Mouse (Mus musculus) CH12.LX (cell line): ENCODE measurements around the gene Slc25a41. TPM values are rescaled to one million over a fixed set of nuclear protein-coding genes. Genes with fewer than 3 reads are reported as not detected.
A peak's percentile ranks its signal among the peaks of the same experiment; 100 is the strongest.

Source experiments
- DNase-seq: peaks from one replicate; pipeline ENCODE4 v3.0.0-alpha.2; 2013; ENCODE audit errors: extremely low read depth
- H3K27ac ChIP-seq: 2 replicates; pipeline ENCODE4 v1.5.1; 2012; ENCODE audit warnings: low read depth, mild to moderate bottlenecking, control low read depth, moderate library complexity; ENCODE audit not compliant: insufficient read depth
- H3K27me3 ChIP-seq: replicated peaks from 2 replicates; pipeline ENCODE3; 2012; ENCODE audit warnings: inconsistent platforms
- H3K36me3 ChIP-seq, 2 experiments: replicated peaks in 1 of 2; 2 replicates each; pipeline versions ENCODE3 to v1.6.1; 2012; ENCODE audit warnings: inconsistent platforms in 1 of 2, low read length in 1 of 2, mild to moderate bottlenecking in 1 of 2, mixed read lengths in 1 of 2, moderate library complexity in 1 of 2; ENCODE audit not compliant: control insufficient read depth in 1 of 2, insufficient read depth in 1 of 2
- H3K4me1 ChIP-seq, 2 experiments: 2 replicates each; pipeline ENCODE4 v1.6.1; 2012; ENCODE audit warnings: inconsistent platforms in 1 of 2, moderate library complexity in 1 of 2; ENCODE audit not compliant: insufficient read depth in 2 of 2, control insufficient read depth in 1 of 2
- H3K4me2 ChIP-seq: 2 replicates; pipeline ENCODE4 v1.6.1; 2012; ENCODE audit warnings: low read depth, mild to moderate bottlenecking, control low read depth; ENCODE audit not compliant: poor library complexity, insufficient read depth, severe bottlenecking
- H3K4me3 ChIP-seq, 3 experiments: fragments of 150-350 bp in 1 of 3; sonication (generic) in 1 of 3; replicated peaks in 1 of 3; 2 replicates each; pipeline versions ENCODE3 to v1.5.1; 2011 to 2012; ENCODE audit warnings: low read depth in 2 of 3, low read length in 2 of 3, mild to moderate bottlenecking in 2 of 3, moderate library complexity in 2 of 3, control low read depth in 1 of 3, improper control_type of control experiment in 1 of 3, inconsistent platforms in 1 of 3, mixed read lengths in 1 of 3; ENCODE audit not compliant: poor library complexity in 1 of 3
- H3K79me2 ChIP-seq: replicated peaks from 2 replicates; pipeline ENCODE4 v1.6.1; 2012; ENCODE audit warnings: mild to moderate bottlenecking, moderate library complexity; ENCODE audit not compliant: control insufficient read depth, poor library complexity, insufficient read depth, severe bottlenecking; ENCODE audit errors: extremely low read depth
- H3K9ac ChIP-seq: 2 replicates; pipeline ENCODE4 v1.6.1; 2012; ENCODE audit warnings: low read depth, mild to moderate bottlenecking, control low read depth, moderate library complexity; ENCODE audit not compliant: insufficient read depth
- H3K9me3 ChIP-seq: replicated peaks from 2 replicates; pipeline ENCODE3; 2012; ENCODE audit warnings: low read length, inconsistent platforms, mixed read lengths
- CTCF ChIP-seq, 2 experiments: IDR thresholded peaks in 1 of 2; conservative IDR thresholded peaks in 1 of 2; 2 replicates each; pipeline ENCODE4 v1.5.1; 2011 to 2012; ENCODE audit warnings: low read depth in 2 of 2, low read length in 2 of 2, improper control_type of control experiment in 1 of 2, inconsistent platforms in 1 of 2, mild to moderate bottlenecking in 1 of 2, moderate library complexity in 1 of 2
- E2F4 ChIP-seq: IDR thresholded peaks from 2 replicates; pipeline ENCODE4 v1.6.1; 2011; ENCODE audit warnings: low read depth, low read length, improper control_type of control experiment; ENCODE audit not compliant: insufficient replicate concordance
- EP300 ChIP-seq: IDR thresholded peaks from 2 replicates; pipeline ENCODE4 v1.6.1; 2011; ENCODE audit warnings: low read length, improper control_type of control experiment
- ETS1 ChIP-seq: conservative IDR thresholded peaks from 2 replicates; pipeline ENCODE4 v1.6.1; 2012; ENCODE audit warnings: low read depth, mild to moderate bottlenecking, inconsistent platforms, low read length, improper control_type of control experiment, moderate library complexity
- GABPA ChIP-seq: IDR thresholded peaks from 2 replicates; pipeline ENCODE4 v1.6.1; 2012; ENCODE audit warnings: low read depth, low read length, improper control_type of control experiment, inconsistent platforms; ENCODE audit not compliant: insufficient replicate concordance
- IRF4 ChIP-seq: IDR thresholded peaks from 2 replicates; pipeline ENCODE4 v1.6.1; 2014; ENCODE audit warnings: low read depth, mild to moderate bottlenecking, inconsistent platforms, low read length, improper control_type of control experiment
- JUN ChIP-seq: IDR thresholded peaks from 2 replicates; pipeline ENCODE4 v1.6.1; 2011; ENCODE audit warnings: low read depth, mild to moderate bottlenecking, low read length, improper control_type of control experiment, moderate library complexity; ENCODE audit not compliant: insufficient read depth
- KAT2A ChIP-seq: IDR thresholded peaks from 2 replicates; pipeline ENCODE4 v1.6.1; 2012; ENCODE audit warnings: low read length, improper control_type of control experiment, inconsistent platforms; ENCODE audit not compliant: insufficient replicate concordance
- MAX ChIP-seq: IDR thresholded peaks from 2 replicates; pipeline ENCODE4 v1.6.1; 2011; ENCODE audit warnings: low read length, improper control_type of control experiment
- MEF2A ChIP-seq: IDR thresholded peaks from 2 replicates; pipeline ENCODE4 v1.6.1; 2014; ENCODE audit warnings: low read depth, mild to moderate bottlenecking, inconsistent platforms, low read length, improper control_type of control experiment, borderline replicate concordance
- MXI1 ChIP-seq: IDR thresholded peaks from 2 replicates; pipeline ENCODE4 v1.6.1; 2011; ENCODE audit warnings: mild to moderate bottlenecking, low read depth, low read length, improper control_type of control experiment
- MYC ChIP-seq: IDR thresholded peaks from 2 replicates; pipeline ENCODE4 v1.6.1; 2011; ENCODE audit warnings: low read depth, mild to moderate bottlenecking, improper control_type of control experiment, low read length
- NELFE ChIP-seq: IDR thresholded peaks from 2 replicates; pipeline ENCODE4 v1.6.1; 2011; ENCODE audit warnings: low read depth, low read length, improper control_type of control experiment
- PAX5 ChIP-seq: IDR thresholded peaks from 2 replicates; pipeline ENCODE4 v1.6.1; 2012; ENCODE audit warnings: low read length, inconsistent platforms, mixed read lengths
- RCOR1 ChIP-seq: conservative IDR thresholded peaks from 2 replicates; pipeline ENCODE4 v1.6.1; 2012; ENCODE audit warnings: low read depth, mild to moderate bottlenecking, inconsistent platforms, low read length, improper control_type of control experiment
- SIN3A ChIP-seq: IDR thresholded peaks from 2 replicates; pipeline ENCODE4 v1.6.1; 2012; ENCODE audit warnings: low read length, improper control_type of control experiment, inconsistent platforms
- SMC3 ChIP-seq: IDR thresholded peaks from 2 replicates; pipeline ENCODE4 v1.6.1; 2011; ENCODE audit warnings: low read depth, low read length, improper control_type of control experiment
- TBP ChIP-seq: conservative IDR thresholded peaks from 2 replicates; pipeline ENCODE4 v1.6.1; 2011; ENCODE audit warnings: low read depth, low read length, improper control_type of control experiment
- USF1 ChIP-seq: IDR thresholded peaks from 2 replicates; pipeline ENCODE4 v1.6.1; 2014; ENCODE audit warnings: low read depth, mild to moderate bottlenecking, inconsistent platforms, low read length, improper control_type of control experiment
- USF2 ChIP-seq: conservative IDR thresholded peaks from 2 replicates; pipeline ENCODE4 v1.6.1; 2011; ENCODE audit warnings: low read depth, low read length, improper control_type of control experiment
- ZC3H11A ChIP-seq: IDR thresholded peaks from 2 replicates; pipeline ENCODE4 v1.6.1; 2012; ENCODE audit warnings: low read depth, mild to moderate bottlenecking, inconsistent platforms, low read length, improper control_type of control experiment
- ZMIZ1 ChIP-seq: IDR thresholded peaks from 2 replicates; pipeline ENCODE4 v1.6.1; 2012; ENCODE audit warnings: low read depth, mild to moderate bottlenecking, inconsistent platforms, low read length, improper control_type of control experiment
- ZNF384 ChIP-seq: IDR thresholded peaks from 2 replicates; pipeline ENCODE4 v1.6.1; 2012; ENCODE audit warnings: low read depth, low read length, improper control_type of control experiment, inconsistent platforms
- dilution Hi-C: fragments of 300-500 bp; cut with MboI; formaldehyde crosslinking; loops from 2 replicates; pipeline ENCODE4 v1.14.3; 2020; ENCODE audit warnings: low sequenced_read_pairs; ENCODE audit not compliant: extremely low pct_unique_long_range_greater_than_20kb, extremely low pct_ligation_motif_present
- in situ Hi-C: fragments of 300-500 bp; cut with MboI; formaldehyde crosslinking; loops from 3 replicates; pipeline ENCODE4 v1.14.3; 2019; ENCODE audit warnings: low sequenced_read_pairs, low pct_ligation_motif_present, low pct_unique_long_range_greater_than_20kb, mixed read lengths
- polyA plus RNA-seq: library from polyadenylated mRNA; unstranded; fragments of >175 nt; gene quantifications from 2 replicates; pipeline ENCODE4 v1.2.1, GENCODE M21; 2012; ENCODE audit warnings: low read depth; ENCODE audit not compliant: insufficient read length
- total RNA-seq, 2 experiments: library from RNA; depleted of rRNA; stranded (reverse); fragments of 300-350 nt in 1 of 2; fragments of >200 nt in 1 of 2; gene quantifications; 2 replicates each; pipeline ENCODE4 v1.2.3; 2012 to 2014

Gene Slc25a41
- total and polyA plus RNA-seq, 3 experiments, result not detected

DNA sequence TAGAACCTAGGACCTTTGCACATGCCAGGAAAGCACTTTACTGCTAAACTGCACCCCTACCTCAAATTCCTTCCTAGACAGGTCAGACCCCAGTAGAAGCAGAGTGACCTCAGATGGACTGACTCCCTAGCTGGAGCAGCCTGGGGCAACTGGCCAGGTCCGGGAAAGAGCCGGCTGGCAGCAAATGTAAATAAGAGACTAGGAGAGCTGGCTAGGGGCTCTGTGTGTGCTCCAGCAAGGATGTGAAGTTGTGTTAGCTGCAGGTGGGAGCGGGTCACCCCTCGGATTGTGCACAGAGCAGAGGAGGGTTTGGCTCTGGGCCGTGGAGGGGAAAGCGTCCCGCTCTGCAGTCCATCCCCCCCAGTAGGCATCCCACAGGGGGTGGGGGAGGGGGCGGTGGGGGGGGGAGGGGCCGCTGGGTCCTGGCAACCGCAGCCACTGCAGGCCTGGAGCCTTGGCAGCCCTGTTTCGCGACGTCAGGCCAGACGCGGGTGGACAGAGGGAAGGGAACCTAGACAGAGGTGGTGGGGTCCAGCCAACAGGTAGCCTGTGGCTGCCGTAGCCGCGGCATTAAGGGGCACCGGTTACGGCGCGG, 17.5 kb upstream of the Slc25a41 start, which contains the start of gene Crb3:
TSS of gene Crb3 (plus strand) at position 215 of the 595 bp plus-strand sequence.
- peaks cover 9 to 26% of the 10 kb centered on the region in 2 experiments for H3K4me1 ChIP-seq
- H3K4me3 ChIP-seq, result peak within 1 kb of the TSS; percentile 70 to 88 (median 87)
- H3K27ac ChIP-seq, result 0 out of 2 replicates have a peak within 1 kb of the TSS, but pooled peaks have one; percentile 2
- H3K79me2 ChIP-seq, result no peaks in the 10 kb centered on the region
- in situ Hi-C loops, result no loop called here
- H3K4me2 ChIP-seq, result peak within 1 kb of the TSS; percentile 48
- no peaks in the 10 kb centered on the region for H3K27me3 ChIP-seq
- dilution Hi-C loops, result no loop called here
- TF ChIP-seq RCOR1 (no peak), ZC3H11A (no peak), CTCF (conservative IDR thresholded peaks at IDR 0.05 in 1 of 2, IDR thresholded peaks at IDR 0.05 in 1 of 2; ENCODE audit: low read depth in 2 of 2, low read length in 2 of 2) (no peak), IRF4 (no peak), ETS1 (no peak), NELFE (no peak), MAX (no peak), JUN (no peak), MEF2A (no peak), SIN3A (no peak), MXI1 (no peak), EP300 (no peak)
- H3K9ac ChIP-seq, result peak within 1 kb of the TSS; percentile 92
- H3K36me3 ChIP-seq, result peaks cover 16 to 27% of the 10 kb centered on the region in 2 experiments
- DNase-seq, result no peak
- H3K9me3 ChIP-seq, result no peaks in the 10 kb centered on the region

- Histone ChIP-seq H3K27me3 (no peaks in the 10 kb centered on the region), H3K27ac (no peak overlapping the region), H3K9ac (no peak overlapping the region), H3K36me3 (peaks cover 33 to 48% of the 10 kb centered on the region in 2 experiments), H3K9me3 (no peaks in the 10 kb centered on the region)
- dilution Hi-C loops, result no loop called here
- no peak for TF ChIP-seq USF2
- no peak for TF ChIP-seq PAX5
- no peak for TF ChIP-seq SMC3
- TF ChIP-seq MYC, result no peak
- no peak for TF ChIP-seq KAT2A
- no peak for TF ChIP-seq ZNF384
- TF ChIP-seq SIN3A, result no peak
- no peak for TF ChIP-seq USF1
- TF ChIP-seq TBP, result no peak
- TF ChIP-seq NELFE, result no peak
- TF ChIP-seq MAX, result no peak
- no peak for TF ChIP-seq MEF2A
- TF ChIP-seq E2F4, result no peak
- TF ChIP-seq ZMIZ1, result no peak
- no peak for TF ChIP-seq CTCF (conservative IDR thresholded peaks at IDR 0.05 in 1 of 2, IDR thresholded peaks at IDR 0.05 in 1 of 2; ENCODE audit: low read depth in 2 of 2, low read length in 2 of 2)
- no peak for TF ChIP-seq GABPA
- TF ChIP-seq EP300, result no peak
- TF ChIP-seq, all 38 proteins: peak for 0
- Histone ChIP-seq H3K4me1 (peaks cover 9 to 26% of the 10 kb centered on the region in 2 experiments), H3K79me2 (no peaks in the 10 kb centered on the region), H3K4me2 (no peak overlapping the region), H3K4me3 (no peak overlapping the region)
- DNase-seq, result no peak
- in situ Hi-C loops, result no loop called here
These were observed 14.8 kb upstream of the Slc25a41 start for GRCm38 (mm10) chr17:57056246-57056645.
